Mouse (Mus musculus): ENCODE measurements around the gene Wfikkn2.

Gene Wfikkn2

GRCm38 (mm10) chr11:94216247-94216646 is 29.6 kb downstream of the Wfikkn2 start:
- no peak for DNase-seq

GRCm38 (mm10) chr11:94215581-94215980 is 30.2 kb downstream of the Wfikkn2 start:
- DNase-seq = no peak

- no peak for DNase-seq
These were observed 31.8 kb downstream of the Wfikkn2 start for GRCm38 (mm10) chr11:94213735-94214594.

GRCm38 (mm10) chr11:94212997-94213396 is 32.8 kb downstream of the Wfikkn2 start:
- no peak for DNase-seq

- no peak for DNase-seq
These were observed 33.3 kb downstream of the Wfikkn2 start for GRCm38 (mm10) chr11:94212489-94212836.

- DNase-seq = peak; percentile 25 to 52
These were observed 33.9 kb downstream of the Wfikkn2 start for GRCm38 (mm10) chr11:94211651-94212488.

- DNase-seq = peak; percentile 96 to 97
These were observed 34.6 kb downstream of the Wfikkn2 start, which contains the start of gene Tob1 for GRCm38 (mm10) chr11:94211124-94211603. TSS of gene Tob1 (plus strand) at chr11:94211454.

GRCm38 (mm10) chr11:94210191-94211086 is 35.4 kb downstream of the Wfikkn2 start:
- DNase-seq = peak; percentile 84 to 85

GRCm38 (mm10) chr11:94209695-94210131 is 36.1 kb downstream of the Wfikkn2 start:
- peak in 1 of 2 experiments; percentile 61 for DNase-seq

GRCm38 (mm10) chr11:94208811-94209675 is 36.8 kb downstream of the Wfikkn2 start:
- no peak for DNase-seq

- no peak for DNase-seq
These were observed 39.2 kb downstream of the Wfikkn2 start for GRCm38 (mm10) chr11:94206398-94207114.

GRCm38 (mm10) chr11:94203066-94203465 is 42.7 kb downstream of the Wfikkn2 start:
- no peak for DNase-seq

GRCm38 (mm10) chr11:94202106-94202505 is 43.7 kb downstream of the Wfikkn2 start:
- no peak for DNase-seq

GRCm38 (mm10) chr11:94200422-94200821 is 45.4 kb downstream of the Wfikkn2 start:
- DNase-seq = no peak

- DNase-seq = no peak
These were observed 46.0 kb downstream of the Wfikkn2 start for GRCm38 (mm10) chr11:94199771-94200170.

- DNase-seq = no peak
These were observed 47.2 kb downstream of the Wfikkn2 start for GRCm38 (mm10) chr11:94198405-94199146.

- no peak for DNase-seq
These were observed 49.5 kb downstream of the Wfikkn2 start for GRCm38 (mm10) chr11:94196311-94196710.

- no peak for DNase-seq
These were observed 52.7 kb downstream of the Wfikkn2 start for GRCm38 (mm10) chr11:94193109-94193508.

- DNase-seq = no peak
These were observed 55.1 kb downstream of the Wfikkn2 start for GRCm38 (mm10) chr11:94190665-94191064.

- no peak for DNase-seq
These were observed 56.2 kb downstream of the Wfikkn2 start for GRCm38 (mm10) chr11:94189579-94189978.

Data from B cell, adult 2 months (primary cell).